Mouse (Mus musculus) embryonic facial prominence, embryonic 13.5 days (tissue): ENCODE data around the gene Phf20. TPM values are rescaled to one million over a fixed set of nuclear protein-coding genes. Genes with fewer than 3 reads are reported as not detected.
"Not testable (repeated sequence)": the region's sequence is repeated elsewhere in the genome, so short reads cannot be mapped to it uniquely, and the experiment has no call there.

Experiments used
- ATAC-seq: fragments of 200-750 bp; cut with Nextera tagmentation; 2 replicates; pipeline ENCODE4 v1.8.0; 2017; ENCODE audit warnings: low read depth; ENCODE audit not compliant: insufficient number of reproducible peaks, insufficient read depth, low FRiP score, low TSS enrichment
- H3K27ac ChIP-seq: fragments of 300-500 bp; sonication (generic); 2 replicates; pipeline ENCODE4 v1.5.1; 2015; ENCODE audit warnings: moderate library complexity, mild to moderate bottlenecking, inconsistent platforms
- H3K27me3 ChIP-seq: fragments of 300-500 bp; sonication (generic); 2 replicates; pipeline ENCODE4 v1.6.1; 2015; ENCODE audit warnings: mild to moderate bottlenecking, inconsistent platforms
- H3K36me3 ChIP-seq: fragments of 300-500 bp; sonication (generic); 2 replicates; pipeline ENCODE4 v1.6.1; 2015; ENCODE audit warnings: mild to moderate bottlenecking, inconsistent platforms
- H3K4me1 ChIP-seq: fragments of 300-500 bp; sonication (generic); 2 replicates; pipeline ENCODE4 v1.6.1; 2015; ENCODE audit warnings: inconsistent platforms
- H3K4me2 ChIP-seq: fragments of 300-500 bp; sonication (generic); 2 replicates; pipeline ENCODE4 v1.6.1; 2015; ENCODE audit warnings: moderate library complexity, mild to moderate bottlenecking, inconsistent platforms
- H3K4me3 ChIP-seq: fragments of 300-500 bp; sonication (generic); 2 replicates; pipeline ENCODE4 v1.5.1; 2015; ENCODE audit warnings: mild to moderate bottlenecking, inconsistent platforms
- H3K9ac ChIP-seq: fragments of 300-500 bp; sonication (generic); 2 replicates; pipeline ENCODE4 v1.6.1; 2015; ENCODE audit warnings: mild to moderate bottlenecking, inconsistent platforms
- H3K9me3 ChIP-seq: fragments of 300-500 bp; sonication (generic); 2 replicates; pipeline ENCODE4 v1.6.1; 2016; ENCODE audit warnings: inconsistent platforms
- WGBS: fragments of 180-500 bp; shearing (Covaris S2); methylation state at CpG from one replicate; pipeline ENCODE4 v1.1.7; 2015; ENCODE audit warnings: mixed read lengths; 5-methylcytosine and 5-hydroxymethylcytosine counted together
- polyA plus RNA-seq: library from polyadenylated mRNA; unstranded; fragments of >200 nt; fragmentation: Nextera tagmentation; extraction: Ambion mirVana; gene quantifications from 2 replicates; pipeline ENCODE4 v1.2.1, GENCODE M21; 2015

Phf20 gene
- polyA plus RNA-seq, 1 experiment from 2014 or later, result 90.3 TPM

GRCm38 (mm10) chr2:156180824-156181590, 15.3 kb upstream of the Phf20 start:
- peak overlapping the region; percentile 99 for H3K4me3 ChIP-seq
- H3K4me1 ChIP-seq, result peaks cover 20% of the 10 kb centered on the region
- no peaks in the 10 kb centered on the region for H3K9me3 ChIP-seq
- WGBS, result 14% methylated on average over 8 of the region's 8 CpGs
- 0 out of 2 replicates have a peak, but pooled peaks have one; percentile 2 for ATAC-seq
- H3K36me3 ChIP-seq, result peaks cover 18% of the 10 kb centered on the region
- H3K9ac ChIP-seq, result peak overlapping the region; percentile 77
- peak overlapping the region; percentile 98 for H3K27ac ChIP-seq
- peak overlapping the region; percentile 68 for H3K4me2 ChIP-seq
- H3K27me3 ChIP-seq, result no peaks in the 10 kb centered on the region

GRCm38 (mm10) chr2:156181592-156181991, 14.7 kb upstream of the Phf20 start:
- no peak for ATAC-seq
- Histone ChIP-seq H3K27ac (no peak overlapping the region), H3K4me3 (no peak overlapping the region), H3K27me3 (no peaks in the 10 kb centered on the region), H3K9me3 (no peaks in the 10 kb centered on the region), H3K9ac (peak overlapping the region; percentile 77; the same call in 1 of the 2 replicates), H3K36me3 (peaks cover 16% of the 10 kb centered on the region), H3K4me2 (no peak overlapping the region), H3K4me1 (peaks cover 20% of the 10 kb centered on the region)
- WGBS, result 71% methylated on average over 2 of the region's 2 CpGs

- H3K27me3 ChIP-seq, H3K4me3 ChIP-seq, ATAC-seq, H3K4me1 ChIP-seq, H3K9ac ChIP-seq, H3K36me3 ChIP-seq, H3K9me3 ChIP-seq, H3K27ac ChIP-seq, H3K4me2 ChIP-seq: not testable (repeated sequence)
- 83% methylated on average over 7 of the region's 7 CpGs for WGBS
Measured at GRCm38 (mm10) chr2:156189241-156189640, 7.0 kb upstream of the Phf20 start.

GRCm38 (mm10) chr2:156190004-156190896, 6.0 kb upstream of the Phf20 start:
- no peaks in the 10 kb centered on the region for H3K27me3 ChIP-seq
- no peak overlapping the region for H3K4me2 ChIP-seq
- no peaks in the 10 kb centered on the region for H3K9me3 ChIP-seq
- WGBS, result 80% methylated on average over 14 of the region's 14 CpGs
- ATAC-seq, result no peak
- no peak overlapping the region for H3K27ac ChIP-seq
- no peak overlapping the region for H3K4me3 ChIP-seq
- no peak overlapping the region for H3K9ac ChIP-seq
- H3K4me1 ChIP-seq, result no peaks in the 10 kb centered on the region
- H3K36me3 ChIP-seq, result no peaks in the 10 kb centered on the region

GRCm38 (mm10) chr2:156191540-156191939, 4.7 kb upstream of the Phf20 start:
- no peak overlapping the region for H3K4me2 ChIP-seq
- no peak for ATAC-seq
- 94% methylated on average over 2 of the region's 2 CpGs for WGBS
- no peaks in the 10 kb centered on the region for H3K4me1 ChIP-seq
- H3K9me3 ChIP-seq, result no peaks in the 10 kb centered on the region
- no peak overlapping the region for H3K27ac ChIP-seq
- no peaks in the 10 kb centered on the region for H3K27me3 ChIP-seq
- no peak overlapping the region for H3K9ac ChIP-seq
- no peak overlapping the region for H3K4me3 ChIP-seq
- H3K36me3 ChIP-seq, result no peaks in the 10 kb centered on the region

- H3K27me3 ChIP-seq, result no peaks in the 10 kb centered on the region
- no peak overlapping the region for H3K27ac ChIP-seq
- WGBS, result 64% methylated on average over 2 of the region's 2 CpGs
- H3K4me2 ChIP-seq, result no peak overlapping the region
- H3K9ac ChIP-seq, result no peak overlapping the region
- ATAC-seq, result no peak
- no peak overlapping the region for H3K4me3 ChIP-seq
- no peaks in the 10 kb centered on the region for H3K9me3 ChIP-seq
- no peaks in the 10 kb centered on the region for H3K4me1 ChIP-seq
- H3K36me3 ChIP-seq, result no peaks in the 10 kb centered on the region
Measured at GRCm38 (mm10) chr2:156192068-156192467, 4.2 kb upstream of the Phf20 start.

GRCm38 (mm10) chr2:156193066-156193862, 3.0 kb upstream of the Phf20 start:
- no peak overlapping the region for H3K27ac ChIP-seq
- H3K4me3 ChIP-seq, result no peak overlapping the region
- H3K4me1 ChIP-seq, result peaks cover 8% of the 10 kb centered on the region; the same call in 1 of the 2 replicates
- no peaks in the 10 kb centered on the region for H3K9me3 ChIP-seq
- no peaks in the 10 kb centered on the region for H3K27me3 ChIP-seq
- WGBS, result 52% methylated on average over 3 of the region's 3 CpGs
- H3K9ac ChIP-seq, result no peak overlapping the region
- no peaks in the 10 kb centered on the region for H3K36me3 ChIP-seq
- H3K4me2 ChIP-seq, result no peak overlapping the region
- ATAC-seq, result no peak

- no peaks in the 10 kb centered on the region for H3K27me3 ChIP-seq
- H3K9ac ChIP-seq, result no peak overlapping the region
- H3K36me3 ChIP-seq, result no peaks in the 10 kb centered on the region
- peaks cover 21% of the 10 kb centered on the region for H3K4me1 ChIP-seq
- no peak overlapping the region for H3K4me3 ChIP-seq
- H3K4me2 ChIP-seq, result no peak overlapping the region
- no peak for ATAC-seq
- H3K27ac ChIP-seq, result no peak overlapping the region
- no peaks in the 10 kb centered on the region for H3K9me3 ChIP-seq
Measured at GRCm38 (mm10) chr2:156194571-156194970, 1.7 kb upstream of the Phf20 start.

- peak overlapping the region; percentile 72 for H3K4me3 ChIP-seq
- peak overlapping the region; percentile 58 for H3K4me2 ChIP-seq
- ATAC-seq, result no peak
- peaks cover 14% of the 10 kb centered on the region for H3K36me3 ChIP-seq
- no peaks in the 10 kb centered on the region for H3K9me3 ChIP-seq
- WGBS, result 2% methylated on average over 17 of the region's 17 CpGs
- no peaks in the 10 kb centered on the region for H3K27me3 ChIP-seq
- H3K27ac ChIP-seq, result peak overlapping the region; percentile 94
- H3K4me1 ChIP-seq, result peaks cover 33% of the 10 kb centered on the region
- peak overlapping the region; percentile 89 for H3K9ac ChIP-seq
Measured at GRCm38 (mm10) chr2:156197129-156197911, 1.1 kb downstream of the Phf20 start.

- WGBS, result 44% methylated on average over 3 of the region's 3 CpGs
- Histone ChIP-seq H3K9me3 (no peaks in the 10 kb centered on the region), H3K9ac (no peak overlapping the region), H3K4me2 (no peak overlapping the region), H3K4me1 (peaks cover 47% of the 10 kb centered on the region), H3K27me3 (no peaks in the 10 kb centered on the region), H3K27ac (0 out of 2 replicates have a peak overlapping the region, but pooled peaks have one; percentile 13), H3K36me3 (peaks cover 19% of the 10 kb centered on the region), H3K4me3 (no peak overlapping the region)
- ATAC-seq, result no peak
Measured at GRCm38 (mm10) chr2:156199944-156200343, 3.7 kb downstream of the Phf20 start.
